Mouse (Mus musculus): Measurements from ENCODE around the gene Rictor.

GRCm38 (mm10) chr15:6747001-6747400, 38.8 kb downstream of the Rictor start:
- TF ChIP-seq GATA1 (IDR thresholded peaks at IDR 0.05; ENCODE audit: borderline replicate concordance, low read length) (no peak), FLI1 (IDR thresholded peaks at IDR 0.05; ENCODE audit: low read length) (no peak)
